Mouse (Mus musculus) bone marrow, adult 2 months (tissue): ENCODE measurements at regions not wholly inside any gene's neighbourhood (a gene's known extent, or its start where the extent isn't known, plus 50 kb on each side); places are given as distances from the start of the nearest gene placed in this dataset.

Experiments
- CTCF ChIP-seq: fragments of 200-500 bp; IDR thresholded peaks from 2 replicates; pipeline ENCODE4 v1.5.1; 2011; ENCODE audit warnings: low read length, control low read depth; ENCODE audit not compliant: control insufficient read depth, insufficient read depth
- POLR2A ChIP-seq: fragments of 200-500 bp; IDR thresholded peaks from 2 replicates; pipeline ENCODE4 v1.6.1; 2011; ENCODE audit warnings: low read depth, mild to moderate bottlenecking, control low read depth, low read length, borderline replicate concordance; ENCODE audit not compliant: control insufficient read depth

DNA sequence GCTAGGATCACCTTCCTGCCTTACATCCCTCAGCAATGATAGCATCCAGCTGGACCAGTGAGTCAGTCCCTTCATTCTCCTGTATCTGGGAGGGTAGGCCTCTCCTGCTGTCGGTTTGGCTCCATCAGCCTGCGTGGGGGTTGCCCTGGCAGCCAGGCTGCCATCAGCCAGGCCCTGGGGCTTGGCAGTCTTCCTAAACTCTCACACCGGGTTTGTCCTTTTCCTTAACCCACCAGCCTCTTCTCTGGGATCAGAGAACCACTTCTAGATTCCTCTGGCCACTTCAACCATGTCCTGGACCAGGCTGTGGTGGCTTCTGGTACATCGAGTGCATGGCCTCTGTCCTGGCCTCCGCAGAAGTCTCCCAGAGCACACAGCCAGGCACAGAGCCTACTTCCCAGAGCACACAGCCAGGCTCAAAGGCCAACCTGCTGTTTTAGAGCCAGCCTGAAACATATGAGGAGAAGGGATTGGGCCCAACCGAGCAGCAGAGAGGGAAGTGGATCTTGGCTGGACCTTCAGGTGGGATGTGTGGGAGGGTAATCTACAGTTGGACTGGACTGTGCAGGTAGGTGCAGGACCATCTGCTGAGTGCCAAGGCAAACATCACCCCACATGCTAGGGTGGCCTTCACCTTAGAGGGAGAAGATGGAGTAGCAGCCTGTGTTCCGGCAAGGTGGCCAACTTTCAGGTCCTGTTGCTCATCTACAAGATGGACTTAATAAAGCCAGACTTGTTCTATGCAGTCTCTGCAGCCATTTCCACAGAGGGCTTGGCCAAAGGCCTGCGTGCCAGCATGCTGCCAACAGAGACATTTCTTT, 87.8 kb upstream of the Tle3 start:
- TF ChIP-seq CTCF (no peak), POLR2A (no peak)
